Mouse (Mus musculus): Measurements from ENCODE around the gene Il17c.

The Il17c gene

DNA sequence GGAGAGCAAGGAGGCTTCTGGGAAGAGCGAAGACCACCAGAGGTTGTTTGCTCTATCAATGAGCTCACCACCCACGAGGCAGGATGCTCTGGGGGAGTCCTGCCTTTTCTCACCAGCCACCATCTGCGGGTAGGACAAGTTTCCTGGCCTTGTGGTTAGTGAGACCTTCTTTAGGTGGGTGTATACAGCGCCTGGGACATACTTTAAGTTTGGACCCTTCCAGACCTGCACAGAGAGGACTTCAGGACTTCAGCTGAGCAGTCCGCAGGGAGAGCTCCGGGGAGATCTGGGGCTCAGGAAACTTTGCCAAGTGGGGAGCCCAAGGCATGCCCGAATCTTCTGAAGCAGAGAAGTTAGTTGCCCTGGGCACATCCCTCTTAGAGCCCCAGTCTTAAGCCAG lies 38.2 kb downstream of the Il17c start:
- no peak for DNase-seq (ENCODE audit: low spot score)

DNA sequence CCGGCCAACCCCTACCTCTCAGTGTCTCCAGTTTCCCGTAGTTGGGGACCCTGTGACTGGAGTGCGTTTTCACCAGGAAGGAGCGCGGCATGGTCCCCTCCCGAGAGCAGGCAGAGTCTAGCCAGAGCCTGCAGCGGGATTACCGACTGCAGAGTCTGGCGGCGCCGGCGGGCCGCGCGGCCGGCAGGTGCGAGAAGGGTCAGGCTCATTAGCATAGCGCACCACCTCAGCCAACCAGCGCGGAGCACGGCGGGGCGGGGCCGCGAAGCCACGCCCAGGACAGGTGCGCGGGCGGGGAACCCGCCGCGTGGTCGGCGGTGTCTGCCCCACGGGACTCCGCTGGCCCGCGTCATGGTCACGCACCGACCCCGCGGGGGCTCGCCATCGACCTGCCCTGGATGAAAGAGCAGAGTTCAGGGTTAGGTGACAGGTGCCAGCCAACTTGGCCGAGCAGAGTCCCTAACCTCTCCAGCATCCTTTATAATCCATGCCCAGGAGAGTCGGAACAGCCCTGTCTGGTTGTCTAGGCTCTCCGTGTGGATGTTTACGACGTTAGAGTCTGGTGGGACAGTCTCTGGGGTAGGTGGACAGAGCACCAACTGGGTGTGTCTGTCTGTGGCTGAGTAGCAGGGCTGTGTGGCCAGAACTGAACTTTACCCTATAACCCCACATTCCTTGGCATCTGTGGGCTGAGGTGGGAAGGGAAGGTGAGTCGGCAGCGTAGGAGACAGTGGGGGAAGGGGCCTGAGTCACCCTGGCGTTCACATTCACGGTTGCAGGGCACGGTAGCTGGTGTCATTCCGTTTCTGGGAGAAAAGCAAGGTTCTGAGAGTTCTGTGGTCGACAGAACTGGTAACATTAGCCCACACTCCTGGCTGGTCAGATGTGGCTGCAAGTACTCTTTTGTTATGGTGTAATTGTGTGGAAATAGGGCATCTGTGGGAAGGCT lies 39.0 kb downstream of the Il17c start, which contains the start of gene Snai3:
Gene Snai3 (minus strand): TSS at position 210 of the 949 bp plus-strand sequence.
- no peak for DNase-seq (ENCODE audit: low spot score)

DNA sequence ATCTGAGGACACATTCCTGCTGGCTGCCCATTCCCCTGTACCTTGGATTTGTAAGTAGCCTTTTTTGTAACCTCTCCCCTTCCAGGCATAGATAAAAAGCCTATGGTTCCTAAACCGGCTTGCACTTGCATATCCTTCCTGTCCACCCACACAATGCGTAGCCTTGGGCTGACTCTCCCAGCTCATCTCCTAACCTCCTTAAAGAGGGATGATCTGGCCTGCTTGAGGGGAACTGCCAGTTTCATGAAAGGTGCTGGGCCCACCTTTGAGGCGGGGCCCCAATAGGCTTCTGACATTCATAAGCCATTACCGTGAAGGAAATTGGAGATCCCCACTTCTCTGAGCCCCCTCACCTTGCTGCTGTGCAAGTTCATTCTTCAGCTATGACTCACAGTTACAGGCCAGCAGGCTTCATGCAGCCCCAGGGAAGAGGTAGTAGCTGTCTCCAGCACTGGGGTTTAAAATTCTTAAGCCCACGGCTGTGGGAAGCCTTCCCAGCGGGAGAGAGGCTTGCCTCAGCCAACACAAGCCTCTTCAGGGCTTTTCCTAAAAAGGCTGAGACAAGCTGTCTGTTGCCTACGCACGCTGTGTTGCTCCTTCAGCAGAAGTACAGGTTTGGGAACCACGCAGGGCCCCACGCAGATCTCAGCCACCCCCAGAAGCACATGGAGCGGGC lies 39.8 kb downstream of the Il17c start:
- DNase-seq (ENCODE audit: low spot score): peak; percentile 64

DNA sequence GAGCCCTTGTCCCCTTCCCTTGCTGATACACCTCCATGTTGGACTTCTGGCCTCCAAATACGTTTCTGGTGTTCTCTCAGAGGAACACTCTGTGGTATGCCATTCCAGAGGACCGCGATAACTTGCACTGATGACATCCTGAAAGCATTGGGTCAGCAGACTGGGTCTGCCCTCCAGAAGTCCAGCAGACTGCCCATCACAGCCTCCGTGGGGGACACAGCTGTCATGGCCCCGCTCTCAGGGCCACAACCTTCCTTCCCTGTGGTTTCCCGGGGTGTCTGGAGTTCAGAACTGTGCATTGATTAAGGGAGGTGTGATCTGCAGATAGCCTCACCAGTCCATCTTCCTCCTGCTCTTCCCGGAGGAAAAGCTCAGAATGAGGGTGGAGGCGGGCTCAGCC lies 40.7 kb downstream of the Il17c start:
- no peak for DNase-seq (ENCODE audit: low spot score)

DNA sequence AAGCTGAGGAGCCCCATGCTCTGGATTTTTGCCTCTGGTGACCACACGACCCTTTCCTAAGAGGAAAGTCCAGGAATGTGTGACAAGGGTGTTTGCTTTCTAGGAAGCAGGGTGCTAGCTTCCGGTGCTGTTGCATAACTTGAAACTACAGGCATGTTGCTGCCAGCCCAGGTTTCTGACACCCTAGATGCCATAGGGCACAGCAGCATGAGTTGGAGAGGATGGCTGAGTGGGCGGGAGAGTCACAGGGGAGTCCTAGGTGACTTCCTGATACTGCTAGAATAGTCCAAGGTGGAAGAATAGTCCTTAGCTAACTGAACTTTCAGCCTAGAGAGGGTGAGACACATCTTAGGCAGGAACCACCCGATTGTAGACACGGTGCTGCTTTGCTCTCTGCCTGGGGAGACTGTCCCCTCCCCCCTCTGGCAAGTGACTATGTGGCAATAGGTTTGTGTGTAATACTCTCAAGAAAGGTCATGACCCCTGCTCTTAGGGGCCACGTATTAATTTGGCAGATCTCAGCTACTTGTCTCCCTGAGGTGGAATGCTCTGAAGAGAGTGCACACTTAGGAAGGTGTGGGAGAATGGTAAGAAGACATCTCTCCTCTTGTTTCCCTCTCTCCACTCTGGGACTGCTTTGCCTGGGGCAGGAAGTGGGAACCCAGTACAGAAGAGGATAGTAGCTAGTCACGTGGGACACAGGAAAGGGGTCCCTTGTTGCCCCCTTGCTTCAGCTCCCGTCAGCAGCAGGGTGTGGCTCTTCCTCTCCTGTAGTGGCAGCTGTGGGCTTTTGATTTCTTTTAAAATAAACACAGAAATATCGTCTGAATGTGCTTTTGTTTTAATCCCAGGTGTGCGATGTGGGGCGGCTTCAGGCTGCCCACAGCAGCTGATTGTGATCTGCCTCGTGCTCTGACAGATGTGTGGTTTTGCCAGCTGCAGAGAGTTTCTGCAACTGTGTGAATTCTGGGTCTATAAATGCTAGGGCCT lies 42.1 kb downstream of the Il17c start:
- no peak for DNase-seq (ENCODE audit: low spot score)

DNA sequence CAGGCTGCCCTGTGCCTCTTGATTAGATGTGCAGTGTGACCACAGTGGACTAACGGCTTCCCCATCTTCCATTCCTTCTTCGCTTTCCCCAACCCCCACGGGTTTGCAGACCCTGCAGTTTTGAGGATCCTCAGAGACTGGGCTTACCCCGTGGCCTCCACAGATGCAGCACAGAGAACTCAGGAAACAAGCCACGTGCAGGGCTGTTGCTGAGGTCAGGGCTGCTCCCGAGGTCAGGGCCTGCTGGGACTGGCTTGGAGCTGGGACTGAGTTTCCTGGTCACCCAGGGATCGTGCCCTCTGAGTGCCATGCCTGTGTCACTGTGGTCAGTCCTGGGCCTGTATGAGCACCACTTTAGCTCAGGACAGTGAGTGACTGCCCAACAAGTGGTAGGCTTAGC lies 43.2 kb downstream of the Il17c start:
- no peak for DNase-seq (ENCODE audit: low spot score)

DNA sequence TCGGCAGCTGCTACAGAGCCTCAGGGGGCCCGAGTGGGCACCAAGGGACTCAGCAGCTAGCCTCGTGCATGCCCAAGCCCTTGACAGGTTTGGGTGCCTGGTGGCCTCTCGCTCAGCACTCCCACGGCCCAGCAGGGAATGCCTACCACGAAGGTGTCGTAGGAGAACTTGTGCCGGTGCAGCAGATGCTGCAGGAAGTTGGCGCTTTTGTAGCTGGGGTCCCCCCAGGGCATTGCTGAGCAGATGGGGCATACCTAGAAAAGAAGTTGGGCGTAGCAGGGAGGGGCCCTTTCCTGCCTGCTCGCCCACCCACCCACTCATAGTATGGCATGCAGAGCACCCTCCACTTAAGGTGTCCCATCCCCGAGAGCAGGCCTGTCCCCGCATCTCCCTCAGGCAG lies 46.0 kb downstream of the Il17c start:
- no peak for DNase-seq (ENCODE audit: low spot score)

DNA sequence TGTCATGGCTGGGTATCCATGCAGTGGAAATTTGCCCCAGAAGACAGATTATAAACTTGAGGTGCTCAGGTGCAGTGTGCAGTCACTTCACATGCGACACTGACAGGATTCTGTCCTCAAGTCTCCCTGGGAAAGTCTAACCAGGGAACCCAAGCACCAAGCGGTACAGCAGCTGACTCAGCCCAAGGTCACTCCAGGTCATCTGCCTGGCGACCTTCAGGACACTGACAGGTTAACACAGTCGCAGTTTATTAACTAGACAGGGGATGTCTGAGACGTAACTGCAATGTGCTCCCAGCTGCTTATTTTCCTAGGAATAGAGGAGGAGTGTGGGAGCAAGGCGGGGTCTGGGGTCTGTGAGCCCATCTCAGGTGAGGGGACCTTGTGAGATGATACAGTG lies 47.6 kb downstream of the Il17c start:
- no peak for DNase-seq (ENCODE audit: low spot score)

DNA sequence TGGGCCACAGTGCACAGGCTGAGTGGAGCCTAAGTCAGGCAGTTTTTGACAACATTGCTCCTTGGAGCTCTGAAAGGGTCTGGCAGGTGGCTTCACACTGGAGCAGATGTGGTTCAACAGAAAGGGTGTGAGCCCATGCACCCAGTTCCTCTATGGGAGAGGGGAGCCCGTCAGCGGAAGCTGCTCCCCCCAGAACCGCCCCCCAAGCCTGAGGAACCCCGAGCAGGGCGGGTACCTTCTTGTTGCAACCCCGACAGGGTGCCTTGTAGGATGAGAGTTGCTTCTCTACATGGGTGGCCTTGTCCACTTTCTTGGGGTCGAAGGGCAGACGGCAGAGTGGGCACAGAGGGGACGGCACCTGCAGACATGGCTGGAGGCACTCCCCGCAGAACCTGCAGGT lies 48.1 kb downstream of the Il17c start:
- DNase-seq (ENCODE audit: low spot score): no peak

DNA sequence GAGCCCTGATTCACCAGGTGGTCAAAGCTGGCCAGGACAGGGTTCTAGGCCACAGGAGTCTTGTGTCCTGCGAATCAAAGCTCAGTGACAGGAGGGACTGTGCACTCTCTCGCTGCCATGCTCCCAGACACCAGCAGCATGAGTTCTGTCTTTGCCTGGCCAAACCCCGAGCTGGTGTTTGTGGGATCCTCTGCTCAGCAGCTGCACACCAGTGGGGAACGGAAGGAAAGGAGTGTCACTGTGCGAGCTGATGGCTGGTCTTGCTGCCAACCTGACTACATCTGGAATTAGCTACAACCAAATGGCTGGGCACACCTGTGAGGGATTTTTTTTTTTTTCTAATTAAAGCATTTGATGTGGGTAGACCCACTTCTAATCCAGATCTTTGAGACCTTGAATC lies 48.9 kb downstream of the Il17c start:
- no peak for DNase-seq (ENCODE audit: low spot score)

Measured in left cerebral cortex, adult 11 months (tissue).